Mouse (Mus musculus): ENCODE results near the gene Crisp4.
A peak's percentile ranks its signal among the peaks of the same experiment; 100 is the strongest.

The Crisp4 gene

DNA sequence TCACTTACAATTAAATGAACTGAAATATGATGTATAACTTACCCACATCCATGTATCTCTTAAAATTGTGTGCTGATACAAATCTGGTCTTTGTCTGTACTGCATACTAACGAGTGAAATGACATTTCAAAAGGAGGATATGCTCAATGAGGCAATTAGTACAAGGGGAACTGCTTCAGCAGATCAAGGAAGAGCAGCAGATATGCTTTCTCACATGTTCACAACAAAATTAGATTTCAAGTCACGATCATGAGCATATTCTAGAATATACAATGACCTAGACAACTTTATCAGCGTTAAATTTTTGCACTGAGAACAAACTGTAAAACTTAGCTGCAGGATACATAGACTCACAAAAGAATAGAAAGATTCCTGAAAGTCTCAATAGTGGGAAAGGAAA is at the start of gene Crisp4:
Gene Crisp4, minus strand, starts transcription at position 101 of the 400 bp plus-strand sequence.
- no peak for DNase-seq (ENCODE audit: low read depth, low spot score)

DNA sequence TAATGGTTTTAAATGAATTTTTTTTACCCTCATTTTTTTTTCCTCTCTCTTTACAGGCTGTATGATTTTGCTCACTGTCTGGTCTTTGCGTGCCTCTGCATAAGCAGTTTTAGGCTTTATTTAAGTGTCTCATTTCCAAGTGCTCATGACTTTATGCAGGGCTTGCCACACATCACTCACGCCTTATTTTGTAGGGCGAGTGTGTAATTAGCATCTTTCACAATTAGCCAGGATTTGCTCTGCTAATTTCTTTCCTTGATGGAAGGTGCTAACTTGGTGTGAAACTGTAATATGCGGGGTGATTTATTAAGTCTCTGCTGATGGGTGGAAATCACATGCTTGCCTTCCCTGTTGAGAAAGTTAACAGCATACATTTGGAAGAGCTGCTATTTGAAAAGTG is 46.0 kb upstream of the Crisp4 start:
- no peak for DNase-seq (ENCODE audit: low read depth, low spot score)

DNA sequence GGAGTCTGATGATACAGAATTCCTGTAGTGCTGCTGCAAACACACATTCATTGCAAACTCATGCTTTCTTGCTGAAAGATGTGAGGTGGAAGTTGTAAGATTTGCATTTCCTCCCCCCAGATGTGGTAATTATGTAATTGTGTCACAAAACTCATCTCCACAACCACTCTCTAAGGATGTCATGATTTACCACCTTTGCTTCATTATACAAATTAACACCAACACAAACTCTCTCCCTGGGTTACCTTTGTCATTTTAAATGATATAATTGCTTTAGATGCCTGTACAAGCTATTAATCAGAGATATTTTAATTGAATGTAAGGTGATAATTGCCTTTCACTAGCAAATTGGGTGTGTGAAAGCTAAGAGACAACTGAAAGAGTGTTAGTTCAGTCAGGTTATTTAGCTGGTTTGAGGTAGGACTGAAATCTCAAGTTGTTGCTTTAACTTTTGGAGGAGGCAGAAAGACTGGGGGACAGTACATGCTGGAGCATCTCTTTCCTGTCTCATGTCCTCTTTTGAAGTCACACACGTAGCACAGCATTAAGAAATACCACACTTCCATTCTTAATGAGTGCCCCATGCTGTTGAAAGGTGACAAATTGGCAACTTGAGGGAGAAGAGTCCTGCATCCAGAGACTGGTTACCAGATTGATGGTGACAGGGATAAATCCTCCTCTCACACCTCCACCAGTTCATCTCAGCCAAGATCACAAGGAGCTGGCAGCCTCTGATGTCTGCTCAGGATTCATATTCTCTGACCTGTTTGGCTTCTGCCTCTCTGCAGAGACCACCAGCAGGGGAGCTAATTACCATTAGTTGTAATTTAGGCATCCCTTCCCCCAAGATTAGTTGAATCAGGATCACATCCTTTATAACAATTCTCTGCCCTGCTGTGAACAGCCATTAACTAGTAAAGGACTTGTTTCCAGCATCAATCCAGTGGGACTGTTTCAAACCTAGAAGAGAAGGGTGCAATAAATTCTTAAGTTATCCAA is 45.3 kb upstream of the Crisp4 start:
- no peak for DNase-seq (ENCODE audit: low read depth, low spot score)

DNA sequence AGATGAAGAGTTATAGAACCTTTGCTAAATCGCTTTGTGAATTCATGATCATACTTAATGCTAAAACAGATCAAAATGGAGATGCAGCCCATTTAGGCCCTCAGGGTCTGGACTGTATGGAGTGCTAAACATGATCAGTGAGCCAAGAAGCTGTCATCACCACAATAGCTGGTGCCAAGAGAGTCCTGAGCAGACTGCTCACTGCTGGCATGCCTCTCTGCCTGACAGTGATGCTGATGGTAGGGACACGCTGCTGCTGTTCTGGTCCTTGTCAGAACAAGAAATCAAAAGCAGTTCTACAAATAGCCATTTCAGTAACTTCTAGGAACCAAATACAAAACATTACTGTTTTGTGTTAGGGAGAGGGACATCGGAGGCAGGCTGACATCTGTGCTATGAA is 35.5 kb upstream of the Crisp4 start:
- DNase-seq (ENCODE audit: low read depth, low spot score) = no peak

DNA sequence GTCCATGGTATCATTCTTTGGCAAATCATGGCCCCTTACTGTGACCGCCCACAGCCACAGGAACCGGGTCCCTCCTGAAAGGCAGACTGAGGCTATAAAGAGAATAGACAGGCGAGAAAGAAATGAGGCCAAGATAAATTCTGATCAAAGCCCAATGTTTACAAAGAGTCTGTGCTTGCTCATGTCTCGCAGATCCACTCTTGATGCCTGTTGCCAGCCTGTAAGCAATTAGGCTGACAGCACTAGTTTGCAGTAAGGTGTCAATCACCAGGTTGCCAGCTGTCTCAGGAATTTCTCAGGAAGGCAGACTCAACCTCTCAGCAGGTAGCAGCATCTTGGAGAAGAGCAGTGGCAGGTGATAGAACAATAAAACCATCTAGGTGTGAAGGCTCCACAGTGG is 24.9 kb upstream of the Crisp4 start:
- no peak for DNase-seq (ENCODE audit: low read depth, low spot score)

DNA sequence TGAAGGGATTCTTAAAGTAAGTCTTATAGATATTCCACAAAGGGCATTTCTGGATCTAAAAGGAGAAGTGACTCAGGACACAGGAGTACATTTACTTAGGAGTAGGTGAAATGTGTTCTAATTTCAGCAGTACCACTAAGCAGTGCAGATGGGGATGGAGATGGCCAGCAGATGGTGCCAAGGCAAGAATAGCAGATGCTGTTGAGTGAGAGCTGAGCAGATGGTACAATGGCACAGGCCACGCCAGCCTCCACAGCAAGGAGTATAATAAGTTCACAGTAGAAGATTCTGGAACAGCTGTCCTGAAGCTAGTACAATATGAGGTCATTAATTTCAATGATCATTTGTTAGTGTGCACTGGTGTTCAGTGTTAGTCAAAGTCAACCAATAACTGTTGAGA is 22.6 kb upstream of the Crisp4 start:
- no peak for DNase-seq (ENCODE audit: low read depth, low spot score)

DNA sequence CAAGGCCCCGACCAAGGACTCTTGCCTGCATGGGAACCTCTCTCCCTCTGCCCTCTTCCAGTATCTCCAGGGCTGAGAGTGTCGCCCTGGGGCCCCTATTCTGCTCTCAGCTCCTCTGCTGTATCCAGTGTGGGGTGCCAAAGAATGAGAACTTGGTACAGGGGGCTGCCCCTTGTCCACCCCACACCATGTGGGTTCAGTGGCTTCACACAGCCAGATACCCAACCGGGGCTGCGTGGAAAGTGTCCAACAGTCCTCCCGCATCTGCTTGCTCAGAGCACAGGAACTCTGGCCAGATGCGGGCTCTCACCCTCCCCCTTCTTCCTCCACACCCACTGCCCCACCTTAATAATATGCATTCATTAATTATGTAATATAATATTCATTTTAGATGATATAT is 13.4 kb upstream of the Crisp4 start:
- DNase-seq (ENCODE audit: low read depth, low spot score) = no peak

DNA sequence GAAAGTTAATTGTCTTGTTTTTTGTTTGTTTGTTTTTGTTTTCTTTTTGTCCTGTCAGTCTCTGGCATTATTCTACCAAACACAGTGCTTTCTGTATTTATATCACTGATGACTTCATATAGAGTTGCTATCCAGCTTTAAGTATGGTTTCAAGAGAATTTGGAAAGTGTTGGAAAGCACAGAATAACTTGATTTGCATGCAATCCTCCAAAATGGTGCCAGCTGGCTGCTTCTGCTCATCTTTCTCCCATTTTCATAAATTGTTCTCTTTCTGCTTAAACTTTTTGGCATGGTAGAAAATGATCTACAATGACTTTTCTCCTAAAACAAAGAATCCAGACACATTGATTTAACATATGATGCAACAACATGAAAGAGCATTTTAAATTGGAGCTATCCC is 2.5 kb upstream of the Crisp4 start:
- no peak for DNase-seq (ENCODE audit: low read depth, low spot score)

DNA sequence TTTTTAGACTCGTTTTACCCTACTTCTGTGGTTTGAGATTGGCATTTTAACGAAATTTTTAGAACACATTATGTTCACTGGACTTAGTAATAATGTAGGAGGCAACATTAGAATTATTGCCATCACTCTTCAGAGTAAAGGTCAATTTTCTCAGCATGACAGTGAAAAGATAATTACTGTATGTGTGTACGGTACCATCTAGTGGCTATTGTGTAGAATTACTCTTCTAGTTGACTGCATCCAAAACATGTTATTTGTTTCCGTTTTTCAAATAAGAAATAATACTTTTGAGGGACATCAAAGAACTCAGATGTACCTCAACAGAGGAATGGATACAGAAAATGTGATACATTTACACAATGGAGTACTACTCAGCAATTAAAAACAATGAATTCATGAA is 14.0 kb downstream of the Crisp4 start:
- DNase-seq (ENCODE audit: low read depth, low spot score) = no peak

DNA sequence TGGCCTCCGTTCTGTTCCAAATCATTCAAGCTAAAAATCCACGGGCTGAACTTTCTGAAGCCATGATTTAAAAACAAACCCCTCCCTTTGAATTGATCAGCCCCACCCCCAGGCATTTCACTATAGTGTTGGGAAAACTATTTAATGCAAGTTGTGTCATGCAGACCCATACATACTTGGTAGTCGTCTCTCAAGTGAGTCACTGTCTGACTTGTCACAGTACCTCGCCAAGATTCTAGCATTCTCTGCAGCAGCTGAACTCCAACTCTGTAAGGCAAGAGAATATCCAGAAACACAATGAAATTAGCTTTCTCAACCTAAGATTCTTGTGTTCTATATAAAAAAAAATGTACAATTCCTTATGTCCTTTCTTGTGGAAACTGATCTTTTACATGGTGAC is 15.7 kb downstream of the Crisp4 start:
- no peak for DNase-seq (ENCODE audit: low read depth, low spot score)

DNA sequence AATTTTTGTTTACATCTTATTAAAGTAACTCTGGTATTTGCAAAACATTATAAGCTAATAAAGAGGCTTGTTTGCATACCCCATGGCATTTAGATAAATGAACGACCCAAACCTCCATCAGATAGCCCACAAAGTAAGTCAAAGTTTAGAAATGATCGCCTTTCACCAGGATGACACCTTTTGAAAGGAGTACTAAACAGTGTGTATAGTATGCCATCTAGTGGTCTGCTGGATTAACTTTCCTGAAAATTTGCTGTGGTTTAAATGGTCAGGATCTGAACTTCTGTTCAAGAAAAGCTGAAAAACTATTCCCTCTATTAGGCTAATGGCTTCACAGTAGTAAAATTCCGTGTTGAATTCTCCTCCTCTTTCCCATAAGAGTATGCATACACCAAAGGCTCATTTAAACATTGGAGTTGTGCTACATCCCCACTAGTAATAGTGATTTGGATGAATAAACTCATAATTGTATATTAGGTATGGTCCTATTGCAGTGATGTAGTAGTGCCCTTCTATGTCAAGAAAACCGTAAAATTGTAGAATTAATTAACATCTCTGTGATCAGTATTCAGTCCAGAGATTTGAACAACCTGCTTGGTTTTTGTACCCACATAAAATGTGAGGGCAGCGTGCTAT is 38.9 kb downstream of the Crisp4 start:
- peak; percentile 17 for DNase-seq (ENCODE audit: low read depth, low spot score)

DNA sequence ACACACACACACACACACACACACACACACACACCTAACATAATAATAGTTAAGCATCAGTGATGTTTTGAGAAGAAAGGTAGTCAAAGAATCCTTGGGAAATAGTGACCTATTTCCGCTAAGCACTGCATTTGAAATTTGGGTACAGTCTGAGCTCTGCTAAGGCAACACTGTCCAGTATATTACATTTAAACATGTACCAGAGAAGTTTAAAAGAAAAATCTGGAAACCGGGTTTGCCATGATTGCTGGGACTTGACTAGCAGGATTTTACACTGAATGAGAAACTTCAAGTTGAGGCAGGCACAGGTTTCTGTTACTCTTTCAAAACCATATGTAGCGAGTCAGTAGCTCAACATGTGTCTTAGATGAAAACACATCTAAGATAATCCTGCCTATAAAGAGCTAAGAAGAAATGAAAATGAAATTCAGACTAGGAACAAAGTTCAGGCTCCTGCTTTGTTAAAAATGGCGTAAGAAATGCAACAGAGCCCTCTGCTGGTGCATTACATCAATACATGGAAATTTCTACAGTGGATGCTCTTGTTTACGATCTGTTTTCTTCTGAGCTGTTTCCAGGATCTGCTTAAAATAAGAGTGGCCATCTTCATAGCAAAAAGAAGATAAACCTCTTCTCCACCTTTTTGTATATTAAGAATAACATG is 39.7 kb downstream of the Crisp4 start:
- peak; percentile 22 for DNase-seq (ENCODE audit: low read depth, low spot score)

DNA sequence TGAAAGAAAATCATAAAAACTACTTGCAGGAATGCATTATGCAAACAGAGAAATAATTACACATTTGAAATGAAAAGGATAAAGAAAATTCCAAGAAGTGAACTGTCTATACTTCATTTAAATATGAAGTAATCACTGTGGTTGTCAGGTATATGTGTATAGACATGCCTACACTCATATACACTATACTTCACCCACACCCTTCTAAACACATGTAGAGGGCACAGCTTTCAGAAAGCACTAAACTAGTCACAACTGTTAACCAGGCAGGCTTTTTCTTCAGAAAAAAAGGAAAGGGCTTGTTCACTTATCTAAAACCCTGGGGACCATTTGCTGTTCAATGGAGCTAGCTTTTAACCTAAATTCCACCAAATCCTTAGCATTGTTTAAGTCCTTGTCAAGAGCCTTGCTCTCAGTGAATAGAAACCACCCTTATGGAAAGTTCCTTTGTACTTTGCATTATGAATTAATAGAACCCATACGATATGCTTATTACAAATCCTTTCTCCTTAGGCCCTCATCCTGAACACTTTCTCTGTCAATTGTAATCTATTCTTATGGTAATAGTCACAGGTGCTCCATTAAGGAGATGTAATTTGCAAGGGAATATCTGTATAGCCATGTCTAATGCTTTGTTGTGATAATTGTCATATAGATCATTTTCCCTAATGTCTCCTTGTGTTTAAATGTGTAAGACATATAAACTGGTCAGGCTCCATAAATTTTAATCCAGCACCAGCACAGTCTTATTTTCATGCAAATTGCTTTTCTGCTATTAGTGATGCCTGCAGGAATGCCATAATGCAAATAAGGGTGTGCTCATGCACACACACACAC is 40.5 kb downstream of the Crisp4 start:
- no peak for DNase-seq (ENCODE audit: low read depth, low spot score)

All from embryo, embryonic 11.5 days (tissue).